Mouse (Mus musculus): ENCODE results near the gene Churc1. TPM values are rescaled to one million over a fixed set of nuclear protein-coding genes. Genes with fewer than 3 reads are reported as not detected.

Churc1 gene
- polyA plus RNA-seq (2012; ENCODE audit: insufficient read depth, insufficient read length, missing spikeins): 161 and 173 TPM in 2 replicates

- H3K27ac ChIP-seq (replicated peaks; ENCODE audit: low read depth, low read length): peak within 1 kb of the TSS; percentile 99
- H3K4me3 ChIP-seq (ENCODE audit: insufficient read depth, low read depth, low read length): peak within 1 kb of the TSS; percentile 99
- peaks cover 5% of the 10 kb centered on the region; the same call in 1 of the 2 replicates for H3K4me1 ChIP-seq (ENCODE audit: control insufficient read depth, insufficient read depth, insufficient read length, low read length)
These were observed at the start of gene Churc1, which contains the start of gene Fntb for GRCm38 (mm10) chr12:76765354-76765851. Gene Churc1 (plus strand): TSS chr12:76765538. Gene Fntb (plus strand): TSS chr12:76765589.

GRCm38 (mm10) chr12:76718384-76718783 lies 47.0 kb upstream of the Churc1 start:
- Histone ChIP-seq H3K4me1 (ENCODE audit: control insufficient read depth, insufficient read depth, insufficient read length, low read length) (no peaks in the 10 kb centered on the region), H3K27ac (replicated peaks; ENCODE audit: low read depth, low read length) (no peak overlapping the region), H3K4me3 (ENCODE audit: insufficient read depth, low read depth, low read length) (no peak overlapping the region)

- Histone ChIP-seq H3K4me3 (ENCODE audit: insufficient read depth, low read depth, low read length) (no peak overlapping the region), H3K4me1 (ENCODE audit: control insufficient read depth, insufficient read depth, insufficient read length, low read length) (no peaks in the 10 kb centered on the region), H3K27ac (replicated peaks; ENCODE audit: low read depth, low read length) (no peak overlapping the region)
These were observed 44.8 kb upstream of the Churc1 start for GRCm38 (mm10) chr12:76720572-76720971.

GRCm38 (mm10) chr12:76722026-76722425 lies 43.3 kb upstream of the Churc1 start:
- H3K27ac ChIP-seq (replicated peaks; ENCODE audit: low read depth, low read length): no peak overlapping the region
- no peaks in the 10 kb centered on the region for H3K4me1 ChIP-seq (ENCODE audit: control insufficient read depth, insufficient read depth, insufficient read length, low read length)
- H3K4me3 ChIP-seq (ENCODE audit: insufficient read depth, low read depth, low read length): no peak overlapping the region

- H3K4me3 ChIP-seq (ENCODE audit: insufficient read depth, low read depth, low read length): no peak overlapping the region
- no peaks in the 10 kb centered on the region for H3K4me1 ChIP-seq (ENCODE audit: control insufficient read depth, insufficient read depth, insufficient read length, low read length)
- H3K27ac ChIP-seq (replicated peaks; ENCODE audit: low read depth, low read length): no peak overlapping the region
These were observed 37.4 kb upstream of the Churc1 start for GRCm38 (mm10) chr12:76727955-76728354.

DNA sequence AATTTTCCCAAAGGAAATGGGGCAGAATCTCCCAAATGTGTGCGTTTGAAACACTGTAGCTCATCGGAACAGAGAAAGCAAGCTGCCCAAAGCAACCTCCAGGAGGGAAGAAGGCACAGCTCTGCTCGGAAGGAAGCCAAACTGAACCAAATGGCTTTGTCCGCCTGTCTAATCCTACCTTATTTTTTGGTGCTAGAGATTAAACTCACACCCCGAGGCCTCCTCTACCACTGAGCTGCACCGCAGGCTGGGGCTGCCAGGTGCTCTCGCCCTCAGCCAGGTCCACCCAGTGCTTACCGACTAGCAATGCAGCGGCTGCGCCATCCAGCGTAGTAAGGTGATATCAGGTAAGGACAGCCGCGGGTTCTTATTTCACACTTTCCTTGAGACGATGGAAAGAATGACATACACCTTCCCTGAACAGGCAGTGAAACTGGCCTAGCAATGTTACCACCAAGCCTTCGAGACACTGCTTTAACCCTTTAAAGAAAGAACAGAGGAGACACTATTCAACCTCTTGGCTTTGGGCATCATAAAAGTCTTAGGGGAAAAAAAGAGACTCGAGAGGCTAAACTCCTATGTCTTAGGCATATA lies 14.4 kb upstream of the Churc1 start:
- no peaks in the 10 kb centered on the region for H3K4me1 ChIP-seq (ENCODE audit: control insufficient read depth, insufficient read depth, insufficient read length, low read length)
- no peak overlapping the region for H3K27ac ChIP-seq (replicated peaks; ENCODE audit: low read depth, low read length)
- no peak overlapping the region for H3K4me3 ChIP-seq (ENCODE audit: insufficient read depth, low read depth, low read length)

DNA sequence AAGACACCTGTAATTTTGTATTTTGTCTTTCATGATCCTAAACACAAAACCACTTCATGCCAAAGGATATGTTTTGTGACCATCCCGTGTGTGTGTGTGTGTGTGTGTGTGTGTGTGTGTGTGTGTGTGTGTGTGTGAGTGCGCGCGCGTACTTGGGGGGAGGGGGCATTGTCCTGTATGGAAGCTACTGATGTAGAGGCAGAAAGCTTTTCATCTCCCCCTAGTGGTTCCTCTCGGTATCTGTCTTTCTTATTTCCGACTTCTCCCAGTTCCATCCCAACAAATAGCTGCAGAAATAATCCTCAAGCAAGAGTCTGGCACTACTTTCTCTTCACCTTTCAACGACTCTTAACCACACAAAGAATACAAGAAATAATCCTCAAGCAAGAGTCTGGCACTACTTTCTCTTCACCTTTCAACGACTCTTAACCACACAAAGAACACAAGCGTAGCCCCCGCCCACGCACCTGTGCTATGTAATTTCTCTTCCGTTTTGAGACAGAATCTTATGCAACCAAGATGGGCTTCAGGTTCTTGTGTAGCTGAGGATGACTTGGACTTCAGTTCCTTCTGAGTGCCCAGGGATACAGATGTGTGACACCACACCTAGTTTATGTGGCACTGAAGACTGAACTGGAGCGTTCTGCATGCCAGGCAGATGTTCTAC lies 12.6 kb upstream of the Churc1 start:
- Histone ChIP-seq H3K4me1 (ENCODE audit: control insufficient read depth, insufficient read depth, insufficient read length, low read length) (no peaks in the 10 kb centered on the region), H3K4me3 (ENCODE audit: insufficient read depth, low read depth, low read length) (no peak overlapping the region)

DNA sequence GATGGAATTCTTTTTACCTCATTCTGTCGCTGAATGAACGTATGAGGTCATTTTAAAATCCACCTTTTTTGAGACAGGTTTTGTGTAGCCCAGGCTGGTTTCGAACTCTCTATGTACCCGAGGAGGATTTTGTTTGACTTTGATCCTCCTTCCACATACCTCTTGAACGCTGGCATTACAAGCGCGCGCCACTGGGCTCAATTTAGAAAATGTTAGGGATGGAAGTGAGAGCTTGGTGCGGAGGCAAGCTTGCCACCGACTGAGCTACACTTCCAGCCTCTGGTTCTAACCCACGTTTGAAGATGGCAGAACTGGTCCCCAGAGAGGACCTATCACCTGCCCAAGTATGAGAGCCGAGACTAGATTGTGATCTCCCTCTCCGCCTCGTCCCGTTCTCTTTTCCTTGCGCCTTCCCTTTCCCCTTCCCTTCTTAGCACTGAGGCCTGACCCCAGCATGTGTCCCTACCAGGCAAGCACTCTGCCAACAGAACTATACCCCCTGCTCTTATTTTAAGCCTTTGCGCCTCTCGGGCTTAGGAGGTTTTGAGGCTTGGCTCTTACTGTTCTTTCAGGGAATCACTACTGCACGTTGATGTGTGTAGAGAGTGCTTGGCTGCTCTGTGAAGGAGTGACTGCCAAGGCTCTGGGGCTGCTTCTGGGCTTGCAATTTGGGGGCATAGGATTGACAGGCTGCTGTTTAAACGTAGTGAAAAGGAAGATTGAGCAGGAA lies 728 bp downstream of the Churc1 start:
- peak overlapping the region; percentile 99 for H3K4me3 ChIP-seq (ENCODE audit: insufficient read depth, low read depth, low read length)
- peaks cover 5% of the 10 kb centered on the region; the same call in 1 of the 2 replicates for H3K4me1 ChIP-seq (ENCODE audit: control insufficient read depth, insufficient read depth, insufficient read length, low read length)
- H3K27ac ChIP-seq (replicated peaks; ENCODE audit: low read depth, low read length): peak overlapping the region; percentile 99

More for the DNA sequence above, 12.6 kb upstream of the Churc1 start:
- no peak overlapping the region for H3K27ac ChIP-seq (replicated peaks; ENCODE audit: low read depth, low read length)

DNA sequence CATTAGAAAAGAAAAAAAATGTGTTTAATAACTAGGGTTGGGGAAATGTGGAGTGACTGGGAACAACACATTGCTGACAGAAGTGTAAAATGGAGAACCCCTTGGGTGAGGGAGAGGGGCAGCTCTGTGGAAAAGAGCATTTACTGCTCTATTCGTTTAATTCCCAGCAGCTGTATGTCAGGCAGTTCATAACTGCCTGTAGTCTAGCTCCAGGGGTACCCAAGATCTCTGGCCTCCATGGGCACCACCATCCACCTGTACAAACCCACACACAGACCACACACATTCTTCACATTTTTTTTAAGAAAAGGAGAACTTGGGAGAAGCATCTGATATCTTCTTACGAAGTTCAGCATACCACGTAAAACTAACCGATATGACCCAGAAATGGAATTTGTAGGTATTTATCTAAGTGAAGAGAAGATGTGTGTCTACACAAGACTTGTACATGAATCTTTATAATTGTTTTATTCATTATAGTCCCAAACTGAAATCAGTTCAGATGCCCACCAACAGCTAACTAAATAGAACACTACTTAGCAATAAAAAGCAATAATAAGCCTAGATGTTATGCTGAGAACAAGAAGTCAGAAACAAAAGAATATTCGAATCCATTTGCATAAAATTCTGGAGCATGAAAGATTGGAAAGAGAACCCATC lies 5.6 kb downstream of the Churc1 start:
- H3K4me3 ChIP-seq (ENCODE audit: insufficient read depth, low read depth, low read length): no peak overlapping the region
- no peak overlapping the region for H3K27ac ChIP-seq (replicated peaks; ENCODE audit: low read depth, low read length)
- H3K4me1 ChIP-seq (ENCODE audit: control insufficient read depth, insufficient read depth, insufficient read length, low read length): peaks cover 10% of the 10 kb centered on the region

DNA sequence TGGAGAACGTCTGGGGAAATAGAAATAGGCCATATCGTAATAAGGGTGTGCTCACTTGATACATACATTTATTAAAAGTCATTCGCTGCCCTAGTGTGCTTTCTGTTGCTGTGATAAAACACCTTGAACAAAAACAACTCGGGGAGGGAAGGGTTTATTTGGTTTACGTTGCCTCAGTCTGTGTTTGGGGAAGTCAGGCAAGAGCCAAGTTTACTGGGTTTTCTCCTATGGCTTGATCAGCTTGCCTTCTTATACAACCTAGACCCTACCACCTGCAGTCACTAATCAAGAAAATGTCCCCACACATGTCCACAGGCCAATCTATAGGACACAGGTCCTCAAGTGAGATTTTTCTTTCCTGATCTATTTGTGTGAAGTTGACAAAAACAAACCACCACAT lies 6.2 kb downstream of the Churc1 start:
- Histone ChIP-seq H3K4me1 (ENCODE audit: control insufficient read depth, insufficient read depth, insufficient read length, low read length) (peaks cover 6% of the 10 kb centered on the region), H3K27ac (replicated peaks; ENCODE audit: low read depth, low read length) (no peak overlapping the region), H3K4me3 (ENCODE audit: insufficient read depth, low read depth, low read length) (no peak overlapping the region)

- Histone ChIP-seq H3K4me3 (ENCODE audit: insufficient read depth, low read depth, low read length) (no peak overlapping the region), H3K4me1 (ENCODE audit: control insufficient read depth, insufficient read depth, insufficient read length, low read length) (peaks cover 6% of the 10 kb centered on the region), H3K27ac (replicated peaks; ENCODE audit: low read depth, low read length) (no peak overlapping the region)
These were observed 9.3 kb downstream of the Churc1 start for GRCm38 (mm10) chr12:76774652-76775051.

DNA sequence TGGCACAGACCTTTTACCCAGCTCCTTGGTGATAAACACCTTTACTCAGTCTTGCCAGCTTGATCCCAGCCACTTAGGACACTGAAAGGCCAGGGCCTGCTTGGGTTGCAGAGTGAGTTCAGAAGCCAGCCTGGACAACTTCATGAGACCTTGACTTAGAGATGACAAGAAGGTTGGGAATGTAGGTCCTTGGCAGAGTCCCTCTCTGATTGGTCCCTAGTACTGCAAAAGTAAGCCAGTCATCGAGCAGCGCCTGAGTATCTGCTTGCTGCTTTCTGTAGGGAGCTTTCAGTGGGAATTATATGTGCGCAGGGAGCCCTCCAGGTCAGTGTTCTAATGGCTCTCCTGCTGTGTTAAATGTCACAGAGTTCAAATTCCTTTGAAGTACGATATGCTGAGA lies 9.8 kb downstream of the Churc1 start:
- Histone ChIP-seq H3K4me1 (ENCODE audit: control insufficient read depth, insufficient read depth, insufficient read length, low read length) (peaks cover 6% of the 10 kb centered on the region), H3K27ac (replicated peaks; ENCODE audit: low read depth, low read length) (no peak overlapping the region)

DNA sequence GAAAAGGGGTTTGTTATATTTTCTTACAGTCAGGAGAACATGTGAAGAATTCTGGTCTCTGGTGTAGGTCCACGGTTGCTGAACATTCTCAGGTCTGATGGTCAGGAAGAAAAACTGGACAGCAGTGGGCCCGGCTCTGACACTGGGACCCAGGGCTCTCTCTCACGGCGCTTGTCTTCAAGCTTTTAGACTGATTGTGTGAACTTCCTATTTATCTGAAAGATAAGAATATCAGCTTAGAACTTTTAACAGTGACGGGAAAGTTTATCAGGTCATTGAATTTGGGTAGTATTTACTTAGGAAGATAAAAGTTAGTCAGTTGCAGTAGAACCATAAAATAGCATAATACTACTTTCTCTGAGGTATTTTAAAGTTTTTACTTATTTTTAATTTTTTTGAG lies 11.6 kb downstream of the Churc1 start:
- Histone ChIP-seq H3K27ac (replicated peaks; ENCODE audit: low read depth, low read length) (no peak overlapping the region), H3K4me1 (ENCODE audit: control insufficient read depth, insufficient read depth, insufficient read length, low read length) (peaks cover 6% of the 10 kb centered on the region), H3K4me3 (ENCODE audit: insufficient read depth, low read depth, low read length) (no peak overlapping the region)

More for the DNA sequence above, 9.8 kb downstream of the Churc1 start:
- H3K4me3 ChIP-seq (ENCODE audit: insufficient read depth, low read depth, low read length): no peak overlapping the region

GRCm38 (mm10) chr12:76777845-76778244 lies 12.5 kb downstream of the Churc1 start:
- Histone ChIP-seq H3K27ac (replicated peaks; ENCODE audit: low read depth, low read length) (no peak overlapping the region), H3K4me1 (ENCODE audit: control insufficient read depth, insufficient read depth, insufficient read length, low read length) (peaks cover 6% of the 10 kb centered on the region), H3K4me3 (ENCODE audit: insufficient read depth, low read depth, low read length) (no peak overlapping the region)

Data from brown adipose tissue, adult 24 weeks (tissue).